Comparison of ENCODE assay signal across 8 mouse cellular contexts in genomic region chr11:117357916-117358639, GRCm38 (mm10).
DNase-seq lines count a peak whose midpoint lies in the region; ATAC-seq and TF ChIP-seq lines count a peak whose summit lies in the region.

No protein-coding gene starts in this region.

- H3K27me3 ChIP-seq in forebrain, embryonic 14.5 days (replicated peaks; ENCODE audit: control insufficient read depth, insufficient read depth, low read length) = no peaks in the 10 kb centered on the region

- no peak for TF ChIP-seq POLR2A in olfactory bulb, adult 2 months (IDR thresholded peaks at IDR 0.05; ENCODE audit: insufficient read depth, low read depth, low read length)

- WGBS in forebrain, embryonic 14.5 days = 38% methylated on average over 8 of the region's 8 CpGs
- WGBS in olfactory bulb, adult 2 months = 37% methylated on average over 8 of the region's 8 CpGs

- H3K36me3 ChIP-seq in forebrain, embryonic 14.5 days (ENCODE audit: control insufficient read depth, insufficient read depth, low read length) = peaks cover 93% of the 10 kb centered on the region

- no peaks in the 10 kb centered on the region for H3K4me1 ChIP-seq in forebrain, embryonic 14.5 days (ENCODE audit: control insufficient read depth, insufficient read depth, low read length)
- H3K4me1 ChIP-seq in olfactory bulb, adult 2 months (ENCODE audit: control insufficient read depth, insufficient read depth, low read length) = peaks cover 6% of the 10 kb centered on the region

- H3K9me3 ChIP-seq in forebrain, embryonic 14.5 days (replicated peaks; ENCODE audit: control insufficient read depth, low read length) = no peaks in the 10 kb centered on the region

- no peak overlapping the region for H3K27ac ChIP-seq in forebrain, embryonic 14.5 days (ENCODE audit: low read depth, low read length)
- H3K27ac ChIP-seq in olfactory bulb, adult 2 months (ENCODE audit: insufficient read depth, low read depth, low read length) = no peak overlapping the region

- peak; percentile 69; the same call in 1 of the 2 replicates for ATAC-seq in cerebellum, adult (ENCODE audit: insufficient number of reproducible peaks, low FRiP score, low TSS enrichment)
- ATAC-seq in forebrain, embryonic 14.5 days = peak; percentile 82

- no peak overlapping the region for H3K4me3 ChIP-seq in forebrain, embryonic 14.5 days (ENCODE audit: low read depth, low read length)
- no peak overlapping the region for H3K4me3 ChIP-seq in olfactory bulb, adult 2 months (ENCODE audit: insufficient read depth, low read depth, low read length)

- no peak overlapping the region for H3K9ac ChIP-seq in forebrain, embryonic 14.5 days (ENCODE audit: low read length)

- peak; percentile 97 for DNase-seq in ES-CJ7 (ENCODE audit: low read depth, low spot score)
- peak; percentile 98 for DNase-seq in forebrain, embryonic 14.5 days (ENCODE audit: low spot score)
- DNase-seq in heart, postnatal 36 days = peak; percentile 91 to 98
- peak; percentile 83 to 97 for DNase-seq in layer of hippocampus, adult 18-20 months (ENCODE audit: low spot score in 2 of 2)
- DNase-seq in lung, adult 18-20 months = peak; percentile 91 to 93
- peak; percentile 78 to 87 for DNase-seq in thymus, adult 18-20 months

- peak; percentile 63 for TF ChIP-seq CTCF in olfactory bulb, adult 2 months (IDR thresholded peaks at IDR 0.05; ENCODE audit: insufficient read depth, low read depth, low read length)

- intact Hi-C loops in heart, postnatal 36 days (cut with DNase I) = loop anchor here (1.0 to 10.0 kb wide), 4 partner anchors 44 to 473 kb away; no protein-coding TSS in a partner anchor

- H3K4me2 ChIP-seq in forebrain, embryonic 14.5 days (ENCODE audit: low read length) = no peak overlapping the region
